Comparison of ENCODE assay signal across 9 mouse cellular contexts in genomic region chr8:126601325-126601724, GRCm38 (mm10). TPM values are rescaled to one million over a fixed set of nuclear protein-coding genes. Genes with fewer than 3 reads are reported as not detected.
DNase-seq lines count a peak whose midpoint lies in the region; ATAC-seq and TF ChIP-seq lines count a peak whose summit lies in the region.
"Had no signal": no experiment of that assay in that cellular context is flagged by ENCODE, and none has a peak within 500 bp of the region (broad histone marks: within the 10 kb centered on the region; RNA-seq: fewer than 3 reads in every experiment).

No protein-coding gene starts in this region.

- no peaks in the 10 kb centered on the region for H3K9me3 ChIP-seq in embryonic facial prominence, embryonic 13.5 days
- H3K9me3 ChIP-seq in limb, embryonic 13.5 days: no peaks in the 10 kb centered on the region

- DNase-seq in layer of hippocampus, adult 2 months (ENCODE audit: low spot score in 2 of 2): no peak
- no peak for DNase-seq in layer of hippocampus, adult 11-12 months (ENCODE audit: low spot score)
- peak; percentile 68 for DNase-seq in ES-CJ7 (ENCODE audit: low read depth, low spot score)
- no peak for DNase-seq in retina, postnatal 1 day
- no peak for DNase-seq in adrenal gland, adult 8-10 months
- DNase-seq: cerebellum, adult 11-12 months had no signal

- peak overlapping the region; percentile 0; the same call in 1 of the 2 replicates for H3K4me2 ChIP-seq in embryonic facial prominence, embryonic 13.5 days
- no peak overlapping the region for H3K4me2 ChIP-seq in limb, embryonic 13.5 days (replicated peaks)
- H3K4me2 ChIP-seq: liver, embryonic 11.5 days had no signal

- peaks cover 70% of the 10 kb centered on the region for H3K4me1 ChIP-seq in embryonic facial prominence, embryonic 13.5 days
- peaks cover 62% of the 10 kb centered on the region for H3K4me1 ChIP-seq in limb, embryonic 13.5 days

- no peak for ATAC-seq in embryonic facial prominence, embryonic 13.5 days (ENCODE audit: insufficient number of reproducible peaks, insufficient read depth, low FRiP score, low TSS enrichment, low read depth)
- ATAC-seq in limb, embryonic 13.5 days (ENCODE audit: low FRiP score, low read depth): no peak

- H3K4me3 ChIP-seq in layer of hippocampus, adult 2 months: no peak overlapping the region
- H3K4me3 ChIP-seq in embryonic facial prominence, embryonic 13.5 days: no peak overlapping the region
- H3K4me3 ChIP-seq in limb, embryonic 13.5 days: no peak overlapping the region

- H3K27me3 ChIP-seq in embryonic facial prominence, embryonic 13.5 days: no peaks in the 10 kb centered on the region
- H3K27me3 ChIP-seq in limb, embryonic 13.5 days: no peaks in the 10 kb centered on the region

- no peaks in the 10 kb centered on the region for H3K36me3 ChIP-seq in embryonic facial prominence, embryonic 13.5 days
- no peaks in the 10 kb centered on the region for H3K36me3 ChIP-seq in limb, embryonic 13.5 days

- 15% methylated on average over 5 of the region's 5 CpGs for WGBS in embryonic facial prominence, embryonic 13.5 days
- WGBS in limb, embryonic 13.5 days: 34% methylated on average over 5 of the region's 5 CpGs

- TF ChIP-seq CTCF in layer of hippocampus, adult 2 months (conservative IDR thresholded peaks at IDR 0.05): no peak

- peak overlapping the region; percentile 11; the same call in 1 of the 2 replicates for H3K27ac ChIP-seq in layer of hippocampus, adult 2 months
- peak overlapping the region; percentile 92 for H3K27ac ChIP-seq in embryonic facial prominence, embryonic 13.5 days
- H3K27ac ChIP-seq in limb, embryonic 13.5 days: peak overlapping the region; percentile 56; the same call in 1 of the 2 replicates

- H3K9ac ChIP-seq in embryonic facial prominence, embryonic 13.5 days: no peak overlapping the region
- no peak overlapping the region for H3K9ac ChIP-seq in limb, embryonic 13.5 days

RNA-seq across cellular contexts. Expression of gene Irf2bp2, which starts 7.5 kb away (rescaled TPM):
- total RNA-seq in layer of hippocampus, adult 2 months (2021): 10 to 100 TPM; 53.0 to 60.4 TPM
- polyA plus RNA-seq in embryonic facial prominence, embryonic 13.5 days (2015; fragmentation: Nextera tagmentation; extraction: Ambion mirVana): 11.1 and 13.5 TPM in 2 replicates
- polyA plus RNA-seq in limb, embryonic 13.5 days (2015; fragmentation: Nextera tagmentation; extraction: Ambion mirVana): 11.6 and 11.8 TPM in 2 replicates
- 100 to 1,000 TPM in 2 of 4 experiments, 10 to 100 TPM in 2; 74.4 to 129 (median 98.9) TPM for total RNA-seq in adrenal gland, adult 8-10 months (2022)

Comparison
In these comparisons a context has a peak if more than half of its experiments do, and no peak if none do; other contexts are left out.
1. H3K27ac ChIP-seq: peak in every context shown above with its lines; median percentile 92 in embryonic facial prominence, embryonic 13.5 days; 56 in limb, embryonic 13.5 days; 11 in layer of hippocampus, adult 2 months.